Mouse (Mus musculus) embryonic facial prominence, embryonic 11.5 days (tissue): ENCODE data around the gene Olfr665. TPM values are rescaled to one million over a fixed set of nuclear protein-coding genes. Genes with fewer than 3 reads are reported as not detected.
"Not testable (repeated sequence)": the region's sequence is repeated elsewhere in the genome, so short reads cannot be mapped to it uniquely, and the experiment has no call there.

Source experiments
- ATAC-seq: fragments of 200-750 bp; cut with Nextera tagmentation; replicated peaks from 2 replicates; pipeline ENCODE4 v1.8.0; 2017; ENCODE audit warnings: low read depth; ENCODE audit not compliant: insufficient number of reproducible peaks, low FRiP score, low TSS enrichment
- DNase-seq: peaks from one replicate; pipeline ENCODE4 v3.0.0-alpha.2; 2015; ENCODE audit warnings: low spot score
- H3K27ac ChIP-seq: fragments of 300-500 bp; sonication (generic); replicated peaks from 2 replicates; pipeline ENCODE4 v1.5.1; 2014; ENCODE audit warnings: mild to moderate bottlenecking, low read depth, low read length, control low read depth
- H3K27me3 ChIP-seq: fragments of 300-500 bp; sonication (generic); 2 replicates; pipeline ENCODE4 v1.6.1; 2014; ENCODE audit warnings: mild to moderate bottlenecking, low read length, moderate library complexity, mixed read lengths; ENCODE audit not compliant: control insufficient read depth, insufficient read depth
- H3K36me3 ChIP-seq: fragments of 300-500 bp; sonication (generic); replicated peaks from 2 replicates; pipeline ENCODE4 v1.6.1; 2014; ENCODE audit warnings: low read depth, mild to moderate bottlenecking, low read length, moderate library complexity, mixed read lengths; ENCODE audit not compliant: control insufficient read depth, insufficient read depth
- H3K4me1 ChIP-seq: fragments of 300-500 bp; sonication (generic); 2 replicates; pipeline ENCODE4 v1.6.1; 2014; ENCODE audit warnings: low read length, mixed read lengths; ENCODE audit not compliant: control insufficient read depth, insufficient read depth
- H3K4me2 ChIP-seq: fragments of 300-500 bp; sonication (generic); 2 replicates; pipeline ENCODE4 v1.6.1; 2014; ENCODE audit warnings: low read depth, mild to moderate bottlenecking, control low read depth, low read length, moderate library complexity
- H3K4me3 ChIP-seq: fragments of 300-500 bp; sonication (generic); 2 replicates; pipeline ENCODE4 v1.5.1; 2014; ENCODE audit warnings: low read depth, low read length, control low read depth
- H3K9ac ChIP-seq: fragments of 300-500 bp; sonication (generic); replicated peaks from 2 replicates; pipeline ENCODE4 v1.6.1; 2014; ENCODE audit warnings: mild to moderate bottlenecking, control low read depth, low read length
- H3K9me3 ChIP-seq: fragments of 300-500 bp; sonication (generic); replicated peaks from 2 replicates; pipeline ENCODE4 v1.6.1; 2016; ENCODE audit warnings: mild to moderate bottlenecking, low read length, inconsistent platforms, mixed read lengths; ENCODE audit not compliant: control insufficient read depth
- WGBS: fragments of 180-500 bp; shearing (Covaris S2); extraction: QIAGEN DNeasy Blood & Tissue Kit; methylation state at CpG from one replicate; pipeline ENCODE4 v1.1.7; 2014; 5-methylcytosine and 5-hydroxymethylcytosine counted together
- polyA plus RNA-seq: library from polyadenylated mRNA; unstranded; fragments of >200 nt; fragmentation: Nextera tagmentation; extraction: Ambion mirVana; gene quantifications from 2 replicates; pipeline ENCODE4 v1.2.1, GENCODE M21; 2014

Olfr665 gene
- polyA plus RNA-seq, result not detected in 2 replicates

GRCm38 (mm10) chr7:104877731-104878130 lies at the start of gene Olfr665:
TSS of gene Olfr665 (plus strand) at chr7:104878031.
- DNase-seq, result no peak
- H3K4me1 ChIP-seq, result no peaks in the 10 kb centered on the region
- H3K27me3 ChIP-seq, result no peaks in the 10 kb centered on the region
- no peak within 1 kb of the TSS for H3K27ac ChIP-seq
- no peak within 1 kb of the TSS for H3K4me3 ChIP-seq
- no peaks in the 10 kb centered on the region for H3K9me3 ChIP-seq
- WGBS, result 57% methylated on average over 1 of the region's 1 CpGs
- H3K36me3 ChIP-seq, result no peaks in the 10 kb centered on the region
- ATAC-seq, result no peak
- H3K9ac ChIP-seq, result no peak within 1 kb of the TSS
- no peak within 1 kb of the TSS for H3K4me2 ChIP-seq

GRCm38 (mm10) chr7:104842503-104842902 lies 35.3 kb upstream of the Olfr665 start, which contains the start of gene Usp17lb:
TSS of gene Usp17lb (minus strand) at chr7:104842603.
- 71% methylated on average over 1 of the region's 1 CpGs for WGBS
- H3K9me3 ChIP-seq, result no peaks in the 10 kb centered on the region
- H3K36me3 ChIP-seq, result no peaks in the 10 kb centered on the region
- H3K9ac ChIP-seq, result no peak within 1 kb of the TSS
- no peak within 1 kb of the TSS for H3K27ac ChIP-seq
- H3K27me3 ChIP-seq, result no peaks in the 10 kb centered on the region
- ATAC-seq (no peak), DNase-seq (no peak)
- H3K4me1 ChIP-seq, result no peaks in the 10 kb centered on the region
- no peak within 1 kb of the TSS for H3K4me3 ChIP-seq
- H3K4me2 ChIP-seq, result no peak within 1 kb of the TSS

DNA sequence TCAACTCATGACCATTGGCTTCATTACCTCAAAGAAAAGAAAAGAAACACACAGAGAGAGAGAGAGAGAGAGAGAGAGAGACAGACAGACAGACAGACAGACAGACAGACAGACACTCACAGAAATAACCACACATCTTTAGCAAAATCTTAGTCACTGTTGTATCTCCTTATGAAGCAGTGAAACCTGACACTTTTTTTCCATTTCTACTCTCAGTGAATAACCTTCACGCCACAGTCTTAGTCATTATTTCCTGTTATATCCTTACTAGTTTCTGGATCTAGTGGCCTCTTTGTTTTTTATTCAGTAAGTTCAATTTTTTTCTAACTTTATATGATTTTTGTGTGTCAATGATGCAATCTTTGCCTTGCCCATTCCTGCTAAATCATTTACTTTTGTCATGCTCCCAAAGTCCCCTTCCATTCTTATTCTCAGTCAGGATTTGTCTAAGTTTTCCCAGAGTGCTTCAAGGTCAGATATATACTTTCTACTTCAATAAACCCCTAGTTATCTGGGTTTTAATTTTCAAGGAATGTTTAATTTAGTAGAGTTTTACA lies 34.0 kb upstream of the Olfr665 start:
- WGBS, result 63% methylated on average over 1 of the region's 1 CpGs
- Histone ChIP-seq H3K4me1 (no peaks in the 10 kb centered on the region), H3K9me3 (no peaks in the 10 kb centered on the region), H3K27ac (no peak overlapping the region), H3K36me3 (no peaks in the 10 kb centered on the region), H3K27me3 (no peaks in the 10 kb centered on the region), H3K4me2 (no peak overlapping the region), H3K9ac (no peak overlapping the region), H3K4me3 (no peak overlapping the region)
- ATAC-seq (no peak), DNase-seq (no peak)

GRCm38 (mm10) chr7:104851546-104851945 lies 26.3 kb upstream of the Olfr665 start:
- H3K9me3 ChIP-seq, DNase-seq, H3K36me3 ChIP-seq, ATAC-seq, H3K27ac ChIP-seq, H3K4me3 ChIP-seq, H3K4me1 ChIP-seq, H3K9ac ChIP-seq, H3K27me3 ChIP-seq, H3K4me2 ChIP-seq: not testable (repeated sequence)
- 35% methylated on average over 2 of the region's 2 CpGs for WGBS

DNA sequence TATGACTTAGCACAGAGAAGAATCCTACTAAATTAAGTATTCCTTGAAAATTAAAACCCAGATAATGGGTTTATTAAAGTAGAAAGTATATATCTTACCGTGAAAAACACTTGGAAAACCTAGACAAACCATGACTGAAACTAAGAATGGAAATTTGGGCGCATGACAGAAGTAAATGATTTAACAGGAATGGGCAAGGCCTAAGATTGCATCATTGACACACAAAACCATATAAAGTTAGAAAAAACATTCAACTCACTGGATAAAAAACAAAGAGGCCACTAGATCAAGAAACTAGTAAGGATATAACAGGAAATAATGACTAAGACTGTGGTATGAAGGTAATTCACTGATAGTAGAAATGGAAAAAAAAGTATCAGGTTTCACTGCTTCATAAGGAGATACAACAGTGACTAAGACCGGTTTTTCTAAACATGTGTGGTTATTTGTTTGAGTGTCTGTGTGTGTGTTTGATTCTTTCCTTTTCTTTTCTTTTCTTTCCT lies 22.5 kb upstream of the Olfr665 start:
- H3K4me3 ChIP-seq, result no peak overlapping the region
- H3K4me2 ChIP-seq, result no peak overlapping the region
- ATAC-seq (no peak), DNase-seq (no peak)
- no peaks in the 10 kb centered on the region for H3K27me3 ChIP-seq
- no peak overlapping the region for H3K9ac ChIP-seq
- no peaks in the 10 kb centered on the region for H3K9me3 ChIP-seq
- H3K4me1 ChIP-seq, result no peaks in the 10 kb centered on the region
- WGBS, result 86% methylated on average over 3 of the region's 3 CpGs
- H3K27ac ChIP-seq, result no peak overlapping the region
- H3K36me3 ChIP-seq, result no peaks in the 10 kb centered on the region

- 86% methylated on average over 2 of the region's 2 CpGs for WGBS
- not testable (repeated sequence) for H3K4me2 ChIP-seq, H3K27me3 ChIP-seq, H3K9me3 ChIP-seq, DNase-seq, H3K9ac ChIP-seq, H3K36me3 ChIP-seq, ATAC-seq, H3K27ac ChIP-seq, H3K4me1 ChIP-seq, H3K4me3 ChIP-seq
These were observed 21.1 kb upstream of the Olfr665 start, which contains the start of gene Usp17la for GRCm38 (mm10) chr7:104856709-104857108. TSS of gene Usp17la (plus strand) at chr7:104857009.

DNA sequence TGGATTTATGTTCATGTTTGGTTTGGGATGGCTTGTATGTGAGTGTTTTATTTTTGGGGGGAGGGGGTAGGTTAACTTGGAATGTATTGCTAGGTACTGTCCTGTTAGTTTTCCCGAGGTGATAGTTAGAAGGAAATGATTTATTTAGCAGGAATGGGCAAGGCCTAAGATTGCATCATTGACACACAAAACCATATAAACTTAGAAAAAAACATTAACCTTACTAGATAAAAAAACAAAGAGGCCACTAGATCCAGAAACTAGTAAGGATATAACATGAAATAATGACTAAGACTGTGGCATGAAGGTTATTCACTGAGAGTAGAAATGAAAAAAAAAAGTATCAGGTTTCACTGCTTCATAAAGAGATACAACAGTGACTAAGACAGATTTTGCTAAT lies 20.1 kb upstream of the Olfr665 start:
- H3K9me3 ChIP-seq, result no peaks in the 10 kb centered on the region
- no peaks in the 10 kb centered on the region for H3K4me1 ChIP-seq
- WGBS, result 68% methylated on average over 1 of the region's 1 CpGs
- H3K4me2 ChIP-seq, result no peak overlapping the region
- no peak overlapping the region for H3K27ac ChIP-seq
- no peak overlapping the region for H3K4me3 ChIP-seq
- no peak for DNase-seq
- ATAC-seq, result no peak
- no peaks in the 10 kb centered on the region for H3K27me3 ChIP-seq
- no peaks in the 10 kb centered on the region for H3K36me3 ChIP-seq
- H3K9ac ChIP-seq, result no peak overlapping the region

- 83% methylated on average over 3 of the region's 3 CpGs for WGBS
- no peaks in the 10 kb centered on the region for H3K4me1 ChIP-seq
- H3K27me3 ChIP-seq, result no peaks in the 10 kb centered on the region
- ATAC-seq (no peak), DNase-seq (no peak)
- H3K27ac ChIP-seq, result no peak overlapping the region
- no peak overlapping the region for H3K9ac ChIP-seq
- no peak overlapping the region for H3K4me2 ChIP-seq
- H3K4me3 ChIP-seq, result no peak overlapping the region
- no peaks in the 10 kb centered on the region for H3K36me3 ChIP-seq
- no peaks in the 10 kb centered on the region for H3K9me3 ChIP-seq
These were observed 16.4 kb upstream of the Olfr665 start for GRCm38 (mm10) chr7:104861381-104861780.
